Mouse (Mus musculus): ENCODE measurements at regions not wholly inside any gene's neighbourhood (a gene's known extent, or its start where the extent isn't known, plus 50 kb on each side); places are given as distances from the start of the nearest gene placed in this dataset.

GRCm38 (mm10) chr10:121150668-121151067 lies 116.9 kb downstream of the Wif1 start:
- TF ChIP-seq POLR2A (IDR thresholded peaks at IDR 0.05; ENCODE audit: extremely low read depth, insufficient read depth, low read length) (no peak), CTCF (IDR thresholded peaks at IDR 0.05; ENCODE audit: low read depth, low read length) (no peak)
